ENCODE assay signal across 29 mouse cellular contexts in genomic region chr15:97348566-97349315, GRCm38 (mm10).
DNase-seq lines count a peak whose midpoint lies in the region; ATAC-seq lines count a peak whose summit lies in the region.
"Had no signal": no experiment of that assay in that cellular context is flagged by ENCODE, and none has a peak within 500 bp of the region (broad histone marks: within the 10 kb centered on the region; RNA-seq: fewer than 3 reads in every experiment).

No protein-coding gene starts in this region.

- WGBS in heart, embryonic 11.5 days (ENCODE audit: insufficient replicate concordance), result 47% methylated on average over 24 of the region's 24 CpGs
- WGBS in kidney, embryonic 14.5 days, result 56% methylated on average over 24 of the region's 24 CpGs
- 61% methylated on average over 24 of the region's 24 CpGs for WGBS in kidney, embryonic 15.5 days
- 83% methylated on average over 24 of the region's 24 CpGs for WGBS in hindbrain, embryonic 11.5 days

- DNase-seq in heart, adult 11 months, result peak; percentile 87
- peak; percentile 32 to 37 for DNase-seq in adrenal gland, adult 18-20 months (ENCODE audit: low spot score in 2 of 2)
- peak; percentile 61 to 70 for DNase-seq in adrenal gland, postnatal 36 days
- no peak for DNase-seq in hindbrain, embryonic 11.5 days (ENCODE audit: low spot score)
- DNase-seq: cerebellum, adult 18-20 months; cerebellum, postnatal 25 days; embryo, embryonic 11 days; gastrocnemius, postnatal 10 days; heart, postnatal 4 days; kidney, adult 2 months; kidney, postnatal 14 days; liver; liver, postnatal 0 days; lung, postnatal 10 days; right cerebral cortex, postnatal 14 days; thymus, adult 2 months had no signal

- ATAC-seq in heart, embryonic 11.5 days (replicated peaks; ENCODE audit: insufficient number of reproducible peaks, low FRiP score, low TSS enrichment), result no peak
- ATAC-seq in kidney, embryonic 14.5 days (ENCODE audit: low FRiP score, low TSS enrichment), result peak; percentile 24; the same call in 1 of the 2 replicates
- ATAC-seq in kidney, embryonic 15.5 days (replicated peaks; ENCODE audit: low FRiP score), result no peak
- ATAC-seq in hindbrain, embryonic 11.5 days (ENCODE audit: low FRiP score), result no peak
- ATAC-seq: CD4-positive, CD25-positive, alpha-beta regulatory T cell, adult 4 months; liver, postnatal 0 days; midbrain, embryonic 13.5 days; Patski had no signal

- H3K27ac ChIP-seq in heart, embryonic 11.5 days (ENCODE audit: low read depth, low read length), result no peak overlapping the region
- H3K27ac ChIP-seq in kidney, embryonic 14.5 days (ENCODE audit: low read depth, low read length), result no peak overlapping the region
- no peak overlapping the region for H3K27ac ChIP-seq in kidney, embryonic 15.5 days
- no peak overlapping the region for H3K27ac ChIP-seq in hindbrain, embryonic 11.5 days (ENCODE audit: low read depth, low read length)
- H3K27ac ChIP-seq: embryonic facial prominence, embryonic 13.5 days; forebrain, embryonic 12.5 days; hindbrain, embryonic 15.5 days; limb, embryonic 10.5 days; midbrain, embryonic 13.5 days; stomach, postnatal 0 days had no signal

- H3K4me1 ChIP-seq in heart, embryonic 11.5 days (ENCODE audit: control insufficient read depth, insufficient read depth, low read length), result peaks cover 3% of the 10 kb centered on the region; the same call in 1 of the 2 replicates
- H3K4me1 ChIP-seq in kidney, embryonic 14.5 days (ENCODE audit: control insufficient read depth, insufficient read depth, low read length), result no peaks in the 10 kb centered on the region
- H3K4me1 ChIP-seq in kidney, embryonic 15.5 days, result no peaks in the 10 kb centered on the region; the same call in 1 of the 2 replicates
- H3K4me1 ChIP-seq in hindbrain, embryonic 11.5 days (replicated peaks; ENCODE audit: control insufficient read depth, insufficient read depth, low read length), result no peaks in the 10 kb centered on the region
- H3K4me1 ChIP-seq: embryonic facial prominence, embryonic 13.5 days; forebrain, embryonic 12.5 days; hindbrain, embryonic 15.5 days; midbrain, embryonic 13.5 days had no signal

- no peaks in the 10 kb centered on the region for H3K9me3 ChIP-seq in heart, embryonic 11.5 days (replicated peaks; ENCODE audit: control insufficient read depth, low read length)
- H3K9me3 ChIP-seq in kidney, embryonic 14.5 days (ENCODE audit: control insufficient read depth, low read length), result 0 out of 2 replicates have a peak, but pooled peaks cover 2% of the 10 kb centered on the region
- H3K9me3 ChIP-seq in kidney, embryonic 15.5 days (replicated peaks), result no peaks in the 10 kb centered on the region
- H3K9me3 ChIP-seq in hindbrain, embryonic 11.5 days (ENCODE audit: control insufficient read depth, low read length), result no peaks in the 10 kb centered on the region
- H3K9me3 ChIP-seq: embryonic facial prominence, embryonic 13.5 days; forebrain, embryonic 12.5 days; G1E; hindbrain, embryonic 15.5 days; limb, embryonic 10.5 days had no signal

- 0 out of 2 replicates have a peak, but pooled peaks cover 6% of the 10 kb centered on the region for H3K27me3 ChIP-seq in heart, embryonic 11.5 days (ENCODE audit: control insufficient read depth, insufficient read depth, low read length)
- H3K27me3 ChIP-seq in kidney, embryonic 14.5 days (ENCODE audit: control insufficient read depth, insufficient read depth, low read length), result no peaks in the 10 kb centered on the region
- no peaks in the 10 kb centered on the region for H3K27me3 ChIP-seq in kidney, embryonic 15.5 days
- H3K27me3 ChIP-seq in hindbrain, embryonic 11.5 days (ENCODE audit: control insufficient read depth, insufficient read depth, low read length), result no peaks in the 10 kb centered on the region
- H3K27me3 ChIP-seq: embryonic facial prominence, embryonic 13.5 days; forebrain, embryonic 12.5 days; hindbrain, embryonic 15.5 days; midbrain, embryonic 13.5 days; Patski had no signal

- H3K4me3 ChIP-seq in heart, embryonic 11.5 days (ENCODE audit: low read depth, low read length), result no peak overlapping the region
- H3K4me3 ChIP-seq in kidney, embryonic 14.5 days (ENCODE audit: low read length), result no peak overlapping the region
- H3K4me3 ChIP-seq in kidney, embryonic 15.5 days (replicated peaks), result no peak overlapping the region
- H3K4me3 ChIP-seq in hindbrain, embryonic 11.5 days (ENCODE audit: low read depth, low read length), result no peak overlapping the region
- H3K4me3 ChIP-seq: embryonic facial prominence, embryonic 13.5 days; erythroblast, embryonic 14.5 days; forebrain, embryonic 12.5 days; hindbrain, embryonic 15.5 days; limb, embryonic 10.5 days; midbrain, embryonic 13.5 days had no signal

- no peaks in the 10 kb centered on the region for H3K36me3 ChIP-seq in heart, embryonic 11.5 days (ENCODE audit: control insufficient read depth, insufficient read depth, low read length)
- H3K36me3 ChIP-seq in kidney, embryonic 14.5 days (ENCODE audit: control insufficient read depth, insufficient read depth, low read length), result no peaks in the 10 kb centered on the region
- no peaks in the 10 kb centered on the region for H3K36me3 ChIP-seq in kidney, embryonic 15.5 days
- no peaks in the 10 kb centered on the region for H3K36me3 ChIP-seq in hindbrain, embryonic 11.5 days (ENCODE audit: control insufficient read depth, insufficient read depth, low read length)
- H3K36me3 ChIP-seq: embryonic facial prominence, embryonic 13.5 days; forebrain, embryonic 12.5 days; G1E; hindbrain, embryonic 15.5 days; limb, embryonic 10.5 days; midbrain, embryonic 13.5 days had no signal

- H3K4me2 ChIP-seq in heart, embryonic 11.5 days, result no peak overlapping the region
- no peak overlapping the region for H3K4me2 ChIP-seq in kidney, embryonic 14.5 days (replicated peaks; ENCODE audit: low read depth, low read length)
- H3K4me2 ChIP-seq in kidney, embryonic 15.5 days, result no peak overlapping the region
- no peak overlapping the region for H3K4me2 ChIP-seq in hindbrain, embryonic 11.5 days (replicated peaks; ENCODE audit: low read depth, low read length)
- H3K4me2 ChIP-seq: embryonic facial prominence, embryonic 13.5 days; forebrain, embryonic 12.5 days; hindbrain, embryonic 15.5 days; midbrain, embryonic 13.5 days had no signal

- no peak overlapping the region for H3K9ac ChIP-seq in heart, embryonic 11.5 days (ENCODE audit: low read depth, low read length)
- no peak overlapping the region for H3K9ac ChIP-seq in kidney, embryonic 14.5 days (ENCODE audit: low read depth, low read length)
- H3K9ac ChIP-seq in kidney, embryonic 15.5 days, result no peak overlapping the region
- no peak overlapping the region for H3K9ac ChIP-seq in hindbrain, embryonic 11.5 days (ENCODE audit: low read depth, low read length)
- H3K9ac ChIP-seq: embryonic facial prominence, embryonic 13.5 days; forebrain, embryonic 12.5 days; hindbrain, embryonic 15.5 days; liver, postnatal 0 days; midbrain, embryonic 13.5 days had no signal
